Mouse (Mus musculus) heart, postnatal 25 days (tissue): ENCODE measurements around the gene Arl15. TPM values are rescaled to one million over a fixed set of nuclear protein-coding genes. Genes with fewer than 3 reads are reported as not detected.

Experiments
- DNase-seq: peaks from one replicate; pipeline ENCODE4 v3.0.0; 2022; ENCODE audit warnings: low spot score
- intact Hi-C: fragments of 180-260 bp; cut with DNase I; formaldehyde crosslinking; loops from one replicate; pipeline ENCODE4 v1.15.1; 2025
- total RNA-seq, 2 experiments: library from RNA; stranded (reverse); gene quantifications; 2 replicates each; pipeline ENCODE4 v1.2.3; 2021

The Arl15 gene
- total RNA-seq, 2 experiments from 2014 or later, result 8.5 to 9.4 TPM

- intact Hi-C loops, result no loop called here
- DNase-seq, result no peak
These were observed 163.1 kb downstream of the Arl15 start for GRCm38 (mm10) chr13:113957438-113957837.

- intact Hi-C loops, result no loop called here
- DNase-seq, result no peak
These were observed 170.6 kb downstream of the Arl15 start for GRCm38 (mm10) chr13:113964945-113965344.

- intact Hi-C loops, result no loop called here
- no peak for DNase-seq
These were observed 176.4 kb downstream of the Arl15 start for GRCm38 (mm10) chr13:113970706-113971105.

GRCm38 (mm10) chr13:113972401-113972800 lies 178.1 kb downstream of the Arl15 start:
- no peak for DNase-seq
- intact Hi-C loops, result no loop called here

- intact Hi-C loops, result no loop called here
- no peak for DNase-seq
These were observed 180.6 kb downstream of the Arl15 start for GRCm38 (mm10) chr13:113974866-113975265.

- DNase-seq, result no peak
- intact Hi-C loops, result no loop called here
These were observed 181.4 kb downstream of the Arl15 start for GRCm38 (mm10) chr13:113975722-113976121.

- no peak for DNase-seq
- intact Hi-C loops, result no loop called here
These were observed 182.6 kb downstream of the Arl15 start for GRCm38 (mm10) chr13:113976936-113977335.

GRCm38 (mm10) chr13:113980739-113981460 lies 186.6 kb downstream of the Arl15 start:
- DNase-seq, result no peak

GRCm38 (mm10) chr13:113981461-113982000 lies 187.2 kb downstream of the Arl15 start:
- no peak for DNase-seq
- intact Hi-C loops, result no loop called here

More at GRCm38 (mm10) chr13:113980739-113981460, 186.6 kb downstream of the Arl15 start:
- intact Hi-C loops, result no loop called here

GRCm38 (mm10) chr13:113983633-113984032 lies 189.3 kb downstream of the Arl15 start:
- DNase-seq, result no peak
- intact Hi-C loops, result no loop called here

GRCm38 (mm10) chr13:113984491-113984890 lies 190.2 kb downstream of the Arl15 start:
- DNase-seq, result no peak
- intact Hi-C loops, result no loop called here

GRCm38 (mm10) chr13:113986864-113987562 lies 192.7 kb downstream of the Arl15 start:
- intact Hi-C loops, result no loop called here
- DNase-seq, result no peak

GRCm38 (mm10) chr13:113990247-113990646 lies 195.9 kb downstream of the Arl15 start:
- no peak for DNase-seq
- intact Hi-C loops, result no loop called here

GRCm38 (mm10) chr13:113990701-113991100 lies 196.4 kb downstream of the Arl15 start:
- no peak for DNase-seq
- intact Hi-C loops, result no loop called here

GRCm38 (mm10) chr13:113993066-113993465 lies 198.8 kb downstream of the Arl15 start:
- no peak for DNase-seq
- intact Hi-C loops, result no loop called here

GRCm38 (mm10) chr13:113994586-113994985 lies 200.3 kb downstream of the Arl15 start:
- DNase-seq, result no peak
- intact Hi-C loops, result no loop called here

GRCm38 (mm10) chr13:113995490-113996236 lies 201.4 kb downstream of the Arl15 start:
- DNase-seq, result no peak
- intact Hi-C loops, result no loop called here

GRCm38 (mm10) chr13:113998811-113999210 lies 204.5 kb downstream of the Arl15 start:
- intact Hi-C loops, result no loop called here
- DNase-seq, result no peak

GRCm38 (mm10) chr13:114003463-114003862 lies 209.2 kb downstream of the Arl15 start:
- intact Hi-C loops, result no loop called here
- no peak for DNase-seq

GRCm38 (mm10) chr13:114004191-114004590 lies 209.9 kb downstream of the Arl15 start:
- no peak for DNase-seq
- intact Hi-C loops, result no loop called here
